Mouse (Mus musculus) 416B (cell line): Measurements from ENCODE around the gene Manba.

Source experiments
- DNase-seq: peaks from one replicate; pipeline ENCODE4 v3.0.0; 2011; ENCODE audit warnings: low read depth

Manba gene

GRCm38 (mm10) chr3:135531762-135532161 lies 46.4 kb downstream of the Manba start:
- DNase-seq = no peak

GRCm38 (mm10) chr3:135534103-135534502 lies 48.7 kb downstream of the Manba start:
- peak; percentile 64 for DNase-seq

GRCm38 (mm10) chr3:135546212-135546923 lies 61.0 kb downstream of the Manba start:
- DNase-seq = no peak

- no peak for DNase-seq
These were observed 61.9 kb downstream of the Manba start for GRCm38 (mm10) chr3:135547298-135547697.

- DNase-seq = no peak
These were observed 67.5 kb downstream of the Manba start for GRCm38 (mm10) chr3:135552874-135553273.

- DNase-seq = no peak
These were observed 69.8 kb downstream of the Manba start for GRCm38 (mm10) chr3:135555192-135555591.

- DNase-seq = peak; percentile 51
These were observed 70.7 kb downstream of the Manba start for GRCm38 (mm10) chr3:135556052-135556587.

- no peak for DNase-seq
These were observed 71.6 kb downstream of the Manba start for GRCm38 (mm10) chr3:135556851-135557662.

GRCm38 (mm10) chr3:135562036-135562435 lies 76.6 kb downstream of the Manba start:
- DNase-seq = no peak

- no peak for DNase-seq
These were observed 77.8 kb downstream of the Manba start for GRCm38 (mm10) chr3:135563163-135563689.

GRCm38 (mm10) chr3:135564706-135565105 lies 79.3 kb downstream of the Manba start:
- DNase-seq = no peak

GRCm38 (mm10) chr3:135565306-135565705 lies 79.9 kb downstream of the Manba start:
- DNase-seq = peak; percentile 83

GRCm38 (mm10) chr3:135567888-135568287 lies 82.5 kb downstream of the Manba start:
- no peak for DNase-seq

- DNase-seq = peak; percentile 34
These were observed 83.2 kb downstream of the Manba start for GRCm38 (mm10) chr3:135568633-135569032.

- no peak for DNase-seq
These were observed 86.1 kb downstream of the Manba start for GRCm38 (mm10) chr3:135571540-135571939.

- DNase-seq = no peak
These were observed 87.6 kb downstream of the Manba start for GRCm38 (mm10) chr3:135573051-135573450.

- no peak for DNase-seq
These were observed 89.7 kb downstream of the Manba start for GRCm38 (mm10) chr3:135575126-135575525.

- DNase-seq = no peak
These were observed 93.3 kb downstream of the Manba start for GRCm38 (mm10) chr3:135578588-135579140.

GRCm38 (mm10) chr3:135579179-135579578 lies 93.8 kb downstream of the Manba start:
- no peak for DNase-seq

GRCm38 (mm10) chr3:135580439-135581275 lies 95.2 kb downstream of the Manba start:
- peak; percentile 52 for DNase-seq

GRCm38 (mm10) chr3:135581606-135582117 lies 96.3 kb downstream of the Manba start:
- peak; percentile 73 for DNase-seq
